Mouse (Mus musculus) midbrain, embryonic 10.5 days (tissue): ENCODE results near the gene Gfer. TPM values are rescaled to one million over a fixed set of nuclear protein-coding genes. Genes with fewer than 3 reads are reported as not detected.

ENCODE experiments used
- DNase-seq: peaks from one replicate; pipeline ENCODE4 v3.0.0-alpha.2; 2017; ENCODE audit warnings: low spot score
- H3K27ac ChIP-seq: fragments of 300-500 bp; sonication (generic); replicated peaks from 2 replicates; pipeline ENCODE4 v1.5.1; 2016; ENCODE audit warnings: mild to moderate bottlenecking
- H3K27me3 ChIP-seq: fragments of 300-500 bp; sonication (generic); 2 replicates; pipeline ENCODE4 v1.6.1; 2016; ENCODE audit warnings: low read depth, mild to moderate bottlenecking; ENCODE audit not compliant: poor library complexity, severe bottlenecking
- H3K36me3 ChIP-seq: fragments of 300-500 bp; sonication (generic); 2 replicates; pipeline ENCODE4 v1.6.1; 2016; ENCODE audit warnings: mild to moderate bottlenecking, moderate library complexity
- H3K4me1 ChIP-seq: fragments of 300-500 bp; sonication (generic); 2 replicates; pipeline ENCODE4 v1.6.1; 2016
- H3K4me3 ChIP-seq: fragments of 300-500 bp; sonication (generic); 2 replicates; pipeline ENCODE4 v1.5.1; 2016; ENCODE audit warnings: mild to moderate bottlenecking, moderate library complexity
- H3K9me3 ChIP-seq: fragments of 300-500 bp; sonication (generic); replicated peaks from 2 replicates; pipeline ENCODE4 v1.6.1; 2016; ENCODE audit warnings: mild to moderate bottlenecking
- WGBS: fragments of 180-500 bp; shearing (Covaris S2); methylation state at CpG from one replicate; pipeline ENCODE4 v1.1.7; 2016; 5-methylcytosine and 5-hydroxymethylcytosine counted together
- polyA plus RNA-seq: library from polyadenylated mRNA; unstranded; fragments of >200 nt; fragmentation: Nextera tagmentation; extraction: Ambion mirVana; gene quantifications from 2 replicates; pipeline ENCODE4 v1.2.1, GENCODE M21; 2016

The Gfer gene
- polyA plus RNA-seq, 1 experiment from 2014 or later: 58.5 TPM

- H3K27me3 ChIP-seq: peaks cover 61% of the 10 kb centered on the region
- H3K27ac ChIP-seq: peak overlapping the region; percentile 82
- 1% methylated on average over 35 of the region's 35 CpGs for WGBS
- DNase-seq: no peak
- H3K36me3 ChIP-seq: no peaks in the 10 kb centered on the region
- H3K4me1 ChIP-seq: peaks cover 29% of the 10 kb centered on the region
- peak overlapping the region; percentile 77 for H3K4me3 ChIP-seq
- no peaks in the 10 kb centered on the region for H3K9me3 ChIP-seq
Measured at GRCm38 (mm10) chr17:24649581-24650069, 46.3 kb downstream of the Gfer start.

GRCm38 (mm10) chr17:24648731-24649377, 47.1 kb downstream of the Gfer start:
- Histone ChIP-seq H3K4me3 (peak overlapping the region; percentile 77), H3K9me3 (no peaks in the 10 kb centered on the region), H3K27me3 (peaks cover 56% of the 10 kb centered on the region), H3K4me1 (peaks cover 36% of the 10 kb centered on the region), H3K36me3 (no peaks in the 10 kb centered on the region), H3K27ac (no peak overlapping the region)
- 72% methylated on average over 10 of the region's 10 CpGs for WGBS
- no peak for DNase-seq

- Histone ChIP-seq H3K4me1 (peaks cover 46% of the 10 kb centered on the region), H3K9me3 (no peaks in the 10 kb centered on the region), H3K36me3 (no peaks in the 10 kb centered on the region), H3K4me3 (peak overlapping the region; percentile 26; the same call in 1 of the 2 replicates), H3K27me3 (peaks cover 49% of the 10 kb centered on the region), H3K27ac (0 out of 2 replicates have a peak overlapping the region, but pooled peaks have one; percentile 14)
- DNase-seq: no peak
- WGBS: 86% methylated on average over 11 of the region's 11 CpGs
Measured at GRCm38 (mm10) chr17:24647493-24647892, 48.5 kb downstream of the Gfer start.

GRCm38 (mm10) chr17:24646381-24646780, 49.6 kb downstream of the Gfer start:
- Histone ChIP-seq H3K4me3 (no peak overlapping the region), H3K9me3 (no peaks in the 10 kb centered on the region), H3K27ac (0 out of 2 replicates have a peak overlapping the region, but pooled peaks have one; percentile 72), H3K36me3 (no peaks in the 10 kb centered on the region), H3K4me1 (peaks cover 46% of the 10 kb centered on the region), H3K27me3 (peaks cover 40% of the 10 kb centered on the region)
- 87% methylated on average over 4 of the region's 4 CpGs for WGBS
- DNase-seq: no peak

- Histone ChIP-seq H3K4me1 (peaks cover 46% of the 10 kb centered on the region), H3K9me3 (no peaks in the 10 kb centered on the region), H3K27me3 (peaks cover 35% of the 10 kb centered on the region), H3K4me3 (0 out of 2 replicates have a peak overlapping the region, but pooled peaks have one; percentile 21), H3K36me3 (0 out of 2 replicates have a peak, but pooled peaks cover under 1% of the 10 kb centered on the region), H3K27ac (peak overlapping the region; percentile 72; the same call in 1 of the 2 replicates)
- 83% methylated on average over 3 of the region's 3 CpGs for WGBS
- no peak for DNase-seq
Measured at GRCm38 (mm10) chr17:24645916-24646315, 50.0 kb downstream of the Gfer start.

- no peak for DNase-seq
- H3K27ac ChIP-seq: peak overlapping the region; percentile 72
- H3K9me3 ChIP-seq: no peaks in the 10 kb centered on the region
- H3K4me3 ChIP-seq: 0 out of 2 replicates have a peak overlapping the region, but pooled peaks have one; percentile 21
- peaks cover 9% of the 10 kb centered on the region; the same call in 1 of the 2 replicates for H3K36me3 ChIP-seq
- peaks cover 27% of the 10 kb centered on the region for H3K27me3 ChIP-seq
- H3K4me1 ChIP-seq: peaks cover 41% of the 10 kb centered on the region
- 88% methylated on average over 9 of the region's 9 CpGs for WGBS
Measured at GRCm38 (mm10) chr17:24644875-24645721, 50.9 kb downstream of the Gfer start.

GRCm38 (mm10) chr17:24644030-24644715, 51.8 kb downstream of the Gfer start:
- H3K27me3 ChIP-seq: peaks cover 18% of the 10 kb centered on the region
- peaks cover 32% of the 10 kb centered on the region for H3K4me1 ChIP-seq
- no peak for DNase-seq
- 40% methylated on average over 7 of the region's 7 CpGs for WGBS
- peak overlapping the region; percentile 72 for H3K27ac ChIP-seq
- peaks cover 13% of the 10 kb centered on the region; the same call in 1 of the 2 replicates for H3K36me3 ChIP-seq
- H3K9me3 ChIP-seq: no peaks in the 10 kb centered on the region
- no peak overlapping the region for H3K4me3 ChIP-seq

Other genes starting within 250 kb of the Gfer start
- gene E4f1, start 225.8 kb downstream of the Gfer start, polyA plus RNA-seq: 36.2 and 42.9 TPM in 2 replicates
- gene Pgp, start 225.8 kb downstream of the Gfer start, polyA plus RNA-seq: 76.4 and 83.5 TPM in 2 replicates
- gene Bricd5, start 222.3 kb downstream of the Gfer start, polyA plus RNA-seq: 0.21 and 0.22 TPM in 2 replicates
- 40.2 and 40.9 TPM in 2 replicates for gene Mlst8, start 217.1 kb downstream of the Gfer start, polyA plus RNA-seq
- 6.7 and 8.5 TPM in 2 replicates for gene Caskin1, start 207.6 kb downstream of the Gfer start, polyA plus RNA-seq
- 106 and 110 TPM in 2 replicates for gene Traf7, start 168.2 kb downstream of the Gfer start, polyA plus RNA-seq
- 2.1 and 2.9 TPM in 2 replicates for gene Rab26, start 161.9 kb downstream of the Gfer start, polyA plus RNA-seq
- 14.7 and 18.5 TPM in 2 replicates for gene Pkd1, start 146.3 kb downstream of the Gfer start, polyA plus RNA-seq
- 62.7 and 79.2 TPM in 2 replicates for gene Tsc2, start 63.5 kb downstream of the Gfer start, polyA plus RNA-seq
- 25.2 and 25.3 TPM in 2 replicates for gene Nthl1, start 63.5 kb downstream of the Gfer start, polyA plus RNA-seq
- gene Slc9a3r2, start 45.8 kb downstream of the Gfer start, polyA plus RNA-seq: 30.2 and 33.2 TPM in 2 replicates
- not detected in 2 replicates for gene Npw, start 37.7 kb downstream of the Gfer start, polyA plus RNA-seq
- gene Zfp598, start 26.5 kb downstream of the Gfer start, polyA plus RNA-seq: 21.7 and 24.3 TPM in 2 replicates
- gene Syngr3, start 6.2 kb downstream of the Gfer start, polyA plus RNA-seq: 10.3 and 16.1 TPM in 2 replicates
- 1.0 and 1.5 TPM in 2 replicates for gene Noxo1, start 78 bp upstream of the Gfer start, polyA plus RNA-seq
- gene Tbl3, start 11.5 kb upstream of the Gfer start, polyA plus RNA-seq: 141 and 144 TPM in 2 replicates
- gene Rnf151, start 21.9 kb upstream of the Gfer start, polyA plus RNA-seq: 0.26 and 0.51 TPM in 2 replicates
- 1,457 and 1,841 TPM in 2 replicates for gene Rps2, start 22.0 kb upstream of the Gfer start, polyA plus RNA-seq
- 206 and 214 TPM in 2 replicates for gene Ndufb10, start 28.3 kb upstream of the Gfer start, polyA plus RNA-seq
- not detected in 2 replicates for gene Rpl3l, start 31.7 kb upstream of the Gfer start, polyA plus RNA-seq
- 19.2 and 20.5 TPM in 2 replicates for gene Msrb1, start 40.5 kb upstream of the Gfer start, polyA plus RNA-seq
- gene Hs3st6, start 56.8 kb upstream of the Gfer start, polyA plus RNA-seq: 0.43 and 0.51 TPM in 2 replicates
- 0.06 TPM in 1 of 2 replicates, not detected in the other for gene Meiob, start 108.1 kb upstream of the Gfer start, polyA plus RNA-seq
- 28.5 and 29.3 TPM in 2 replicates for gene Hagh, start 144.0 kb upstream of the Gfer start, polyA plus RNA-seq
- gene Fahd1, start 154.2 kb upstream of the Gfer start, polyA plus RNA-seq: 18.4 and 19.6 TPM in 2 replicates
- 0.31 TPM in 1 of 2 replicates, not detected in the other for gene Igfals, start 169.8 kb upstream of the Gfer start, polyA plus RNA-seq
- 85.5 and 87.0 TPM in 2 replicates for gene Nubp2, start 190.2 kb upstream of the Gfer start, polyA plus RNA-seq
- 46.6 and 50.4 TPM in 2 replicates for gene Spsb3, start 190.5 kb upstream of the Gfer start, polyA plus RNA-seq
- gene Eme2, start 198.9 kb upstream of the Gfer start, polyA plus RNA-seq: 28.9 and 33.9 TPM in 2 replicates
- gene Mrps34, start 199.0 kb upstream of the Gfer start, polyA plus RNA-seq: 94.7 and 98.1 TPM in 2 replicates
- gene Nme3, start 200.3 kb upstream of the Gfer start, polyA plus RNA-seq: 46.2 and 47.0 TPM in 2 replicates
- 40.1 and 53.9 TPM in 2 replicates for gene Mapk8ip3, start 240.8 kb upstream of the Gfer start, polyA plus RNA-seq